Mouse (Mus musculus): ENCODE measurements around the gene Mblac2. TPM values are rescaled to one million over a fixed set of nuclear protein-coding genes. Genes with fewer than 3 reads are reported as not detected.

The Mblac2 gene
- polyA plus RNA-seq, 1 experiment from 2014 or later, result 4.3 TPM

DNA sequence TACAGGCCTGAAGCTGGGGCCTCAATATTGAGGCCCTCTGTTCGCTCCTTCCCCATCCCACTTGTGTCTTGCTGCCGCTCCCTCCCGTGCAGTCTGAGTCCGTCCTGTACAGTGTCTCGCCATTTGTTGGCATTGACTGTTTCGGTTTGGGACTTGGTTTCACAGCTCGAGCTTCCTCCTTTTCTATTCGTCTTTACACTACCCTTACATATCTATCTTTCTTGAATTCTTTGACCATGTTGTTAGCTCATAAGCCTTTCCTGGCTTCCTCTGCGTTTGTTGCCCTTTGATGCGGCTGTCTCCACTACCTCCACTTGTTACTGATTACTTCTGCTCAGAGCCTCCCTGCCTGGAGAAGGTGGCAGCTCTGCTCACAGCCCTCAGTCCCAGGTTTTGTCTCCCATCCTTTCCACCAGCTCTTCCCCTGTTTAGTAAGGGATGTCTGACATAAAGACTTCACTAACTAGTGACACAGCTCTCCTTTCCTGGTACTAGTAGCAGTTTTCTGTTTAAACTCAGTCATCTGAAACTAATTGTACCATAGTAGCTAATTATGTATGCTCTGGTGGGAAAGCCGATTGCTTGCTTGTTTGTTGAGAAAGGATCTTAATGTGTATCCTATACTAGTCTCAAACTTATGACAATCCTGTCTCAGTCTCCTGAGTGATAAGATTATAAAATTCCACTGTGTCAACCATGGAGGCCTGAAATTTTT is 74.8 kb downstream of the Mblac2 start:
- no peaks in the 10 kb centered on the region for H3K27me3 ChIP-seq (replicated peaks; ENCODE audit: low read depth, poor library complexity, severe bottlenecking)
- H3K27ac ChIP-seq (replicated peaks), result no peak overlapping the region
- WGBS, result 79% methylated on average over 11 of the region's 11 CpGs
- no peak for DNase-seq (ENCODE audit: low spot score)
- H3K9me3 ChIP-seq, result no peaks in the 10 kb centered on the region
- peak overlapping the region; percentile 17; the same call in 1 of the 2 replicates for H3K4me3 ChIP-seq
- H3K36me3 ChIP-seq (replicated peaks), result peaks cover 46% of the 10 kb centered on the region
- H3K4me1 ChIP-seq, result peaks cover 24% of the 10 kb centered on the region

DNA sequence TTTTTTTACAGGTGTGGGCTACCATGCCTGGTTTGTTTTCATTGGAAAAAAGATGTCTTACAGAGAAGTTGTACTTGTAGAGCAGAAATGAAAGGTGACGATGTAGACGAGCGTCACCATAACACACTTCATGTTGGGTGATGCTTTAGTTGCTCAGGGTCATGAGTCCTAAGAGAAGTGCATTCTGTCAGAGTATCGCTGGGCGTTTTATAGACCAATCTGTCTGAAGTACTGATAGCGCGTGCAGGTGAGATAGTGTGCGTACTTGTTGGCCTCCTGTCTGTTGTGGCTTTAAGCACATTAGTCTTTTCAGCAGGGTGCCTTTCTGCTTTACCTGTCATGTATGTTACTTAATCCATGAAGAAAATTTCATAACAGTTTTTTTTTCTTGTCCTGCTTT is 79.0 kb downstream of the Mblac2 start:
- Histone ChIP-seq H3K9me3 (no peaks in the 10 kb centered on the region), H3K4me1 (peaks cover 8% of the 10 kb centered on the region), H3K36me3 (replicated peaks) (peaks cover 71% of the 10 kb centered on the region), H3K27me3 (replicated peaks; ENCODE audit: low read depth, poor library complexity, severe bottlenecking) (no peaks in the 10 kb centered on the region), H3K4me3 (no peak overlapping the region), H3K27ac (replicated peaks) (no peak overlapping the region)
- 96% methylated on average over 8 of the region's 8 CpGs for WGBS
- DNase-seq (ENCODE audit: low spot score), result no peak

GRCm38 (mm10) chr13:81791861-81792260 is 80.7 kb downstream of the Mblac2 start:
- DNase-seq (ENCODE audit: low spot score), result no peak
- no peaks in the 10 kb centered on the region for H3K27me3 ChIP-seq (replicated peaks; ENCODE audit: low read depth, poor library complexity, severe bottlenecking)
- no peak overlapping the region for H3K4me3 ChIP-seq
- H3K4me1 ChIP-seq, result no peaks in the 10 kb centered on the region
- 86% methylated on average over 8 of the region's 8 CpGs for WGBS
- no peaks in the 10 kb centered on the region for H3K9me3 ChIP-seq
- H3K36me3 ChIP-seq (replicated peaks), result peaks cover 65% of the 10 kb centered on the region
- no peak overlapping the region for H3K27ac ChIP-seq (replicated peaks)

GRCm38 (mm10) chr13:81793850-81794249 is 82.7 kb downstream of the Mblac2 start:
- Histone ChIP-seq H3K9me3 (no peaks in the 10 kb centered on the region), H3K36me3 (replicated peaks) (peaks cover 50% of the 10 kb centered on the region), H3K27ac (replicated peaks) (no peak overlapping the region), H3K4me3 (no peak overlapping the region), H3K27me3 (replicated peaks; ENCODE audit: low read depth, poor library complexity, severe bottlenecking) (no peaks in the 10 kb centered on the region), H3K4me1 (no peaks in the 10 kb centered on the region)
- no peak for DNase-seq (ENCODE audit: low spot score)
- WGBS, result 52% methylated on average over 1 of the region's 1 CpGs

DNA sequence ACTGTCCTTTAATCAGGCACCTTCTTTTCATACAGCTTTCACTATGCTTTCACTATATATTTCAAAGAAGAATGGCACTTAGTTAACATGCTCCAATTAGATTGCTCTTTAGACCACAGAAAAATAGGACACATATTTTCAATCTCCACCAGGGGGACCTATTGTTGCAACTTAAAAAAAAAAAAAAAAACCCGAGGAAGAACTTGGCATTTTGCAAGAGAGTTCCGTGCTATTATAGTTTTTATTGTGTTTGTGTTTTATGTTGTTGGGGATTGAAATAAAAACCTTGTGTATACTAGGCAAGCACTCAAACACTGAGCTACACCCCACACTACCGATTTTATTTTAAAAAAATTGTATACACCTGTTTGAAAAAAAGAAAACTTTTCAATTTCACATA is 90.0 kb downstream of the Mblac2 start:
- H3K4me3 ChIP-seq, result no peak overlapping the region
- no peak for DNase-seq (ENCODE audit: low spot score)
- no peaks in the 10 kb centered on the region for H3K27me3 ChIP-seq (replicated peaks; ENCODE audit: low read depth, poor library complexity, severe bottlenecking)
- H3K4me1 ChIP-seq, result no peaks in the 10 kb centered on the region
- H3K9me3 ChIP-seq, result no peaks in the 10 kb centered on the region
- H3K36me3 ChIP-seq (replicated peaks), result peaks cover 3% of the 10 kb centered on the region
- 53% methylated on average over 3 of the region's 3 CpGs for WGBS
- H3K27ac ChIP-seq (replicated peaks), result no peak overlapping the region

Other genes starting within 250 kb of the Mblac2 start
- gene Adgrv1, start 78.2 kb upstream of the Mblac2 start, polyA plus RNA-seq (2016; fragmentation: Nextera tagmentation; extraction: Ambion mirVana), result 10.9 and 16.9 TPM in 2 replicates
- 20.7 and 21.1 TPM in 2 replicates for gene Lysmd3, start 53.7 kb upstream of the Mblac2 start, polyA plus RNA-seq (2016; fragmentation: Nextera tagmentation; extraction: Ambion mirVana)
- 20.1 and 24.7 TPM in 2 replicates for gene Polr3g, start 328 bp upstream of the Mblac2 start, polyA plus RNA-seq (2016; fragmentation: Nextera tagmentation; extraction: Ambion mirVana)
- 206 and 249 TPM in 2 replicates for gene Cetn3, start 71.7 kb downstream of the Mblac2 start, polyA plus RNA-seq (2016; fragmentation: Nextera tagmentation; extraction: Ambion mirVana)